Mouse (Mus musculus) ZHBTc4 (cell line): ENCODE data around the gene Gm1993.
"Not testable (repeated sequence)": the region's sequence is repeated elsewhere in the genome, so short reads cannot be mapped to it uniquely, and the experiment has no call there.

Source experiments
- DNase-seq: peaks from one replicate; pipeline ENCODE4 v3.0.0-alpha.2; 2011; ENCODE audit warnings: low read depth, low spot score

Gene Gm1993

GRCm38 (mm10) chrX:25570352-25570751, at the start of gene Gm1993:
TSS of gene Gm1993 (minus strand) at chrX:25570452.
- DNase-seq = not testable (repeated sequence)
